Mouse (Mus musculus) gastrocnemius, postnatal 10 days (tissue): ENCODE data around the gene B130006D01Rik. TPM values are rescaled to one million over a fixed set of nuclear protein-coding genes. Genes with fewer than 3 reads are reported as not detected.

Source experiments
- DNase-seq: peaks from one replicate; pipeline ENCODE4 v3.0.0; 2021; ENCODE audit warnings: mixed read lengths
- long read RNA-seq, 2 experiments: library from polyadenylated mRNA; stranded (forward); transcript quantifications; one replicate each; pipeline ENCODE4 v2.0.0; 2021
- total RNA-seq, 2 experiments: library from RNA; stranded (reverse); gene quantifications; 2 replicates each; pipeline ENCODE4 v1.2.3; 2021

Gene B130006D01Rik
- total RNA-seq: under 1 TPM; 0.42 to 0.90 TPM
- long read RNA-seq, experiment 1: 0 reads
- long read RNA-seq, experiment 2: 0 reads

DNA sequence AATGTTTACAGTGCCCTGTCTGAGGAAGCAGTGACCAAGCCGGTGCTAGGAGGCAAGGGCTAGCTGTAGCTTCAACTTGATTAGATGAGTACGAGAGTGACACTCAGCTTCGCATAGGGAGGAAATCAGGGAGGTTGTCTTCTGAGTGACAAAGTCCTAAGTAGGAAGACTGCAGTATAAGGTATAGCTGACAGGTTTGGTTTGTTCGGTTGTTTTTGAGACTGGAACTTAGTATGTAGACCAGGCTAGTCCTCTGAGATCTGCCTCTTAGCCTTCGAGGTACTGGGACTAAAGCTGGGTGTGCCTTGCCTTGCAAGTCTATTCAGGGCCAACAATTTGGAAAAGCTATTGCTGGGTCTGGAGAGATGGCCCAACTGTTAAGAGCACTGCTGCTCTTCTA lies at the start of gene B130006D01Rik:
Gene B130006D01Rik, plus strand, starts transcription at position 301 of the 400 bp plus-strand sequence.
- no peak for DNase-seq

GRCm38 (mm10) chr11:95675498-95675897 lies 47.9 kb upstream of the B130006D01Rik start:
- no peak for DNase-seq

DNA sequence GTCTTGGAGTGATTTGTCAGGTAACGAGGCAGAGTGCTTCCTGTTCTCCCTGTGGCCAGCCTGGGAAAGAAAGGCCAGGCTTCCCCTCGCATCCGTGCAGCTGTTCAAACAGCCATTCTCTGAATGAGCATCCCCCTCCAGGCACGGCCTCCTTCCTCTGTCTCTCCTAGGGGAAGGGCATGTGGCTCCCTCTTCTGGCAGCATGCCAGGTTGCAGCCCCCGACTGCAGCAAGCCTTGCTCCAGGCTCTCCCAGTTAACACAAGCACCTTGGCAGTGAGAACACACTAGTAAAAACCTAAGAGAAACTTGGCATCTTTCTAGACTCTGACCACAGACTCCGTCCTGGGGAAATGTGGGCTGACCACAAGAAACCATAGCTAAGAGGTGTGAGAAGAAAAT lies 47.1 kb upstream of the B130006D01Rik start:
- peak; percentile 70 for DNase-seq

GRCm38 (mm10) chr11:95677925-95678701 lies 45.3 kb upstream of the B130006D01Rik start:
- no peak for DNase-seq

- no peak for DNase-seq
Observed at GRCm38 (mm10) chr11:95681995-95682601, 41.3 kb upstream of the B130006D01Rik start.

GRCm38 (mm10) chr11:95682946-95683345 lies 40.4 kb upstream of the B130006D01Rik start:
- no peak for DNase-seq

GRCm38 (mm10) chr11:95686031-95686430 lies 37.4 kb upstream of the B130006D01Rik start:
- peak; percentile 71 for DNase-seq

DNA sequence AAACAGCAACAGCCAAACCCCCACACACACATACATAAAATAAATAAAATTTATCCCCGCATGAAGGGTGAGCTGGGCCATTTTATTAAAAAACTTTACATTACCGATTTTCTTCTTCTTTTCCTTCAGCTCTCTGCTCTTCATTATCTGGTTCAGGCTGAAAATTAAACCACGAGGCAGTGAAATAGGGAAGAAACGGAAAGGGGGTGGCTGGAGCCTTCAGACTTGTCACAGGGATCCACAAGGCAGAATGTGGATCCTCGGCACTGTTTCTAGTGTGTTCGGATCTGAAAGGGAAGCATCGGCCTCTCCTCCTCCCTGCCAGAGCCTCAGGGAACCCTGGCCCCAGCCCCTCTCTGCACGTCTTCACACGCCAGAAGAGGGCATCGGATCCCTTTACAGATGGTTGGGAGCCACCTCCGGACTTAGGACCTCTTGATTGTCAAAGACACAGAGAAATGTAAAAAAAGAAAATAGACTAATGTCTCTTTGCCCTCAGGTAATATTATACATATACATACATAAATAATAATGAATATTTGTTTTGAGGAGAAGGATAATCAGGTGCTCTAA lies 36.2 kb upstream of the B130006D01Rik start:
- DNase-seq: no peak

DNA sequence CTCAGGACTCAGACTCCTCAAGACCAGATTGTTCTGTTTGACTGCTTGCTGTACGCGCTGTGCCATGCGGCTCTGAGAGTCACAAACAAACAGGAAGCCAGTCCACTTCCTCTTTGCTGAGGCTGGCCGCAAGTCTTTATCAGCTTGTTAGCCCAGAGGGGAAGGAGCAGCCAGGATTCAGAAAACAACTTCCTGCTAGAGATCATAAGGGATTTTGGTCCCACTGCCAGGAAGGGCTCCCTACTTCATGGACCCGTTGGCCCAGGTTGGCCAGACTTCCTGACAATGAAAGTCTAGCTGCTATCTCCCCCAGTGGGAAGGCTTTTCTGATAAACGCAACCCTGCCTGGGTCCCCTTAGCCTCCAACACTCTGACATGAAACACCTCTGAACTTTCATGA lies 34.9 kb upstream of the B130006D01Rik start:
- DNase-seq: no peak

GRCm38 (mm10) chr11:95688981-95689380 lies 34.4 kb upstream of the B130006D01Rik start:
- no peak for DNase-seq

- DNase-seq: no peak
Observed at GRCm38 (mm10) chr11:95689544-95689943, 33.8 kb upstream of the B130006D01Rik start.

- DNase-seq: no peak
Observed at GRCm38 (mm10) chr11:95698541-95698940, 24.8 kb upstream of the B130006D01Rik start.

GRCm38 (mm10) chr11:95700778-95701739 lies 22.3 kb upstream of the B130006D01Rik start:
- DNase-seq: no peak

- DNase-seq: no peak
Observed at GRCm38 (mm10) chr11:95704032-95704969, 19.1 kb upstream of the B130006D01Rik start.

- DNase-seq: no peak
Observed at GRCm38 (mm10) chr11:95704970-95705330, 18.4 kb upstream of the B130006D01Rik start.

- DNase-seq: no peak
Observed at GRCm38 (mm10) chr11:95709534-95710040, 13.8 kb upstream of the B130006D01Rik start.

GRCm38 (mm10) chr11:95710478-95710877 lies 12.9 kb upstream of the B130006D01Rik start:
- no peak for DNase-seq

DNA sequence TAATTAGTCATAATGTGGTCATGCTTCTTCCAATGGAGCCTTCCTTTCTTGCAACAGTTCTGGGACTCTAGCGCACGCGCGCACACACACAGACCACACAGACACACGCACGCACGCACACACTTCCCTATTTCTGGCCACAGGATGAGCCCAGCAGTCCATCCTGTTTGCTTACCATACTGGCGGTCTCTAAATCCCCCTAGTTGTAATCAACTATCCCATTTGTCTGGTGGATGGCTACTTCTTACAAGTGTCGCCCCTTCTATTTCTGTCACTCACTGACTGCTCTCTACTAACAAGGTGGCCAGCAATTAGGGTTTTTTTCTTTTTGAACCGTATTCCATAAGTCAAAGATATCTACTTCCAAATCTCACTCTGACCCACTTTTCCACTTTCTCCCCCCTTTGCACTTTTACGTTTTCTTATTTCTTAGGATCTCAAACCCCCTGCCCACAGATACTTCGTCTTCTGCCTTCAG lies 11.3 kb upstream of the B130006D01Rik start:
- no peak for DNase-seq

GRCm38 (mm10) chr11:95712563-95713224 lies 10.7 kb upstream of the B130006D01Rik start, which contains the start of gene Zfp652:
Gene Zfp652, plus strand, starts transcription at chr11:95712673.
- peak; percentile 78 for DNase-seq
